Mouse (Mus musculus) intestine, postnatal 0 days (tissue): ENCODE measurements around the gene Tor1b. TPM values are rescaled to one million over a fixed set of nuclear protein-coding genes. Genes with fewer than 3 reads are reported as not detected.
"Not testable (repeated sequence)": the region's sequence is repeated elsewhere in the genome, so short reads cannot be mapped to it uniquely, and the experiment has no call there.

Source experiments
- ATAC-seq: fragments of 200-750 bp; cut with Nextera tagmentation; 2 replicates; pipeline ENCODE4 v1.8.0; 2017; ENCODE audit warnings: mild to moderate bottlenecking, moderate TSS enrichment, moderate library complexity
- H3K27ac ChIP-seq: fragments of 300-500 bp; sonication (generic); 2 replicates; pipeline ENCODE4 v1.5.1; 2014; ENCODE audit warnings: mild to moderate bottlenecking, low read depth, low read length, moderate library complexity
- H3K27me3 ChIP-seq: fragments of 300-500 bp; sonication (generic); replicated peaks from 2 replicates; pipeline ENCODE4 v1.6.1; 2014; ENCODE audit warnings: low read length, mixed read lengths; ENCODE audit not compliant: control insufficient read depth, insufficient read depth
- H3K36me3 ChIP-seq: fragments of 300-500 bp; sonication (generic); 2 replicates; pipeline ENCODE4 v1.6.1; 2014; ENCODE audit warnings: mild to moderate bottlenecking, moderate library complexity; ENCODE audit not compliant: control insufficient read depth, insufficient read depth
- H3K4me1 ChIP-seq: fragments of 300-500 bp; sonication (generic); replicated peaks from 2 replicates; pipeline ENCODE4 v1.6.1; 2014; ENCODE audit warnings: antibody characterized with exemption, low read length, mixed read lengths; ENCODE audit not compliant: control insufficient read depth, insufficient read depth
- H3K4me2 ChIP-seq: fragments of 300-500 bp; sonication (generic); replicated peaks from 2 replicates; pipeline ENCODE4 v1.6.1; 2014; ENCODE audit warnings: low read depth, mild to moderate bottlenecking, moderate library complexity
- H3K4me3 ChIP-seq: fragments of 300-500 bp; sonication (generic); 2 replicates; pipeline ENCODE4 v1.5.1; 2014; ENCODE audit warnings: low read depth, low read length
- H3K9ac ChIP-seq: fragments of 300-500 bp; sonication (generic); 2 replicates; pipeline ENCODE4 v1.6.1; 2014; ENCODE audit warnings: mild to moderate bottlenecking, low read depth, low read length
- H3K9me3 ChIP-seq: fragments of 300-500 bp; sonication (generic); 2 replicates; pipeline ENCODE4 v1.6.1; 2016; ENCODE audit warnings: mixed run types; ENCODE audit not compliant: control insufficient read depth
- CTCF ChIP-seq: sonication (generic); IDR thresholded peaks from 2 replicates; pipeline ENCODE4 v1.5.1; 2016; ENCODE audit warnings: low read depth, mild to moderate bottlenecking, control low read depth, antibody characterized with exemption, moderate library complexity
- WGBS: fragments of 180-500 bp; shearing (Covaris S2); extraction: QIAGEN DNeasy Blood & Tissue Kit; methylation state at CpG from one replicate; pipeline ENCODE4 v1.1.7; 2014; 5-methylcytosine and 5-hydroxymethylcytosine counted together
- polyA plus RNA-seq: library from polyadenylated mRNA; unstranded; fragments of >200 nt; fragmentation: Nextera tagmentation; extraction: Ambion mirVana; gene quantifications from 2 replicates; pipeline ENCODE4 v1.2.1, GENCODE M21; 2015

The Tor1b gene
- polyA plus RNA-seq, 1 experiment from 2014 or later, result 13.3 TPM

DNA sequence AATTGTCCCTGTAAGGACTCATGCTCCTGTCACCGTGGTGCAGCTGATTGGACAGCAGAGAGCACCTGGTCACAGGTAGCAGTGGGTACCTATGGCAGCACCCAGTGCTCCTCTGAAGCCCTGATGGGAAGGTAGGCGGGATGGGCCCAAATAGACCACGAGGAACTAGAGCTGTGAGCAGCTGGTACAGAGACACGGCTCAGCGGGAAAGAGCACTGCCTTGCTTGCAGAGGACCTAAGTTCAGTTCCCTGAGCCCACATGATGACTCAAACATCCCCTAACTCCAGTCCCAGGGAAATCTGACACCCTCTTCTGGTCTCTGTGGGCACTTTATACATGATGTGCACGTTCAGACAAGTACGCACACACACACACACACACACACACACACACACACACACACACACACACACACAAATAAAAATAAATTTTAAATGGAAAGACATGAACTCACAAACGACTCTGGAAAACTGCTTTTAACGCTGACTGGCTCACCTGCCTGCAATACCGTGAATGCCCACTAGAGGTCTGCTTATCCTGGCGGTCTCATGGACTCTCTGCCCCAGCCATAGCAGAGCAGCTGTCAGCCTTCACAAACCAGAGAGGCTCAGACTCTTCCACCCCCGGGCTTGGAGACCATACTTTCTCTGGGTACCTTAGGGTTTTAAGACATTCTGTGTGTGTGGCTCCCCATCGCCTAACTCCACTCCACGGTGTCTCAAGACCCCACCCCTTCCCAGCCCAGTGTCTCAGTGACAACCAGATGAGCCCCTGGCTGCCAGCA lies 24.7 kb upstream of the Tor1b start:
- WGBS, result 24% methylated on average over 14 of the region's 14 CpGs
- H3K4me2 ChIP-seq, result no peak overlapping the region
- no peaks in the 10 kb centered on the region for H3K9me3 ChIP-seq
- no peak for ATAC-seq
- no peak overlapping the region for H3K4me3 ChIP-seq
- TF ChIP-seq CTCF, result peak; percentile 89
- no peak overlapping the region for H3K9ac ChIP-seq
- H3K4me1 ChIP-seq, result 0 out of 2 replicates have a peak, but pooled peaks cover 4% of the 10 kb centered on the region
- H3K27me3 ChIP-seq, result peaks cover 7% of the 10 kb centered on the region; the same call in 1 of the 2 replicates
- no peaks in the 10 kb centered on the region for H3K36me3 ChIP-seq
- H3K27ac ChIP-seq, result peak overlapping the region; percentile 35; the same call in 1 of the 2 replicates

DNA sequence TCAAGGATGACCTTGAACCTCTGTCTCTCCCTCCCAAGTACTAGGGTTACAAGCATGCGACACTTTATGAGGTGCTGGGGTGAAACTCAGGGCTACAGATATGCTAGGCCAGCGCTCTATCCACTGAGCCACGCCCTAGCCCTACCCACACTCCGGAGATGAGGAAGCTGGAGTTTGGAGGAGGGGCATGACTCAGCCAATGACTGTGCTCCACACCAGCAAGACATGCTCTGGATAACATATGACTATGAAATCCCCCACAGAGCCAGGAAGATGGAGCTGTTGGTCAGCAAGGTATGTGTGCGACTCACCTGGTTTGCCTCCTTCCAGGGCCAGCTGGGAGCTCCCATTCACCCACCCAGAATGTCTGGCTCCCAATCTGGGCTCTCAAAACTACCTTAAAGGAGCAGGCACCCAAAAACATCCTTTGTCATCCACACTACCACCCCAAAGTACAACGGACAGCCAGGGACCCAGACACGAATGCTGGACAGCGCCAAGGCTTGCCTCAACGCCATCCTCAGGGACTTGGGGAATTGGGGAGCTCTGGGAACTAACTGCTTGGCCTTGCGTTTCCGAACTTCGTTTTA lies 23.8 kb upstream of the Tor1b start:
- WGBS, result 22% methylated on average over 12 of the region's 12 CpGs
- H3K27ac ChIP-seq, result peak overlapping the region; percentile 35

DNA sequence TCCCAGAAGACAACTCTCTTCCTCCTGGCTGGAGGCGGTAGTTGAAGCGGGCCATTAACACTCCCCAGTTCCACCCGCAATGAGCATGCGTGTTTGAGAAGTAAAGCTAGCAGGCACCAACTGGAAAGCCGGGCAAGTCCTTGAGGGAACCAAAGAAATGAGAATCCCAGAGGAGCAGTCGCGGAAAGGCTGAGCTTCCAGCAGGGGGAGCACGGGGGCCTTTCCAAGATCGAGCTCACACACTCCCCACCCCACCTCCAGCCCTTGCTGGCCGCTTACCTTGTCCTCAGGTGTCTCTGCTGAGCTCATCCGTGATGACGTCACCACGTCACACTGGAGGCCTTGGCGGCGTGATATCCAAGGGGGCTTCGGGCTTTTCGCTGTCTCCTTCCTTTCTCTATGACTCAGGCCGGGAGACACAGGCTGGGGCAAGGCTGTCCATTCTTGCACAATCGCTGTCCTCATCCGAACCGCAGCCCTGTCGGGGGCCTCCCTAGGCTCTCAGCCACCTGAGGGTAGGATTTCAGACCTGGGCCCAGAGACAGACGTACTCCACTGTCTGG lies 23.2 kb upstream of the Tor1b start, which contains the start of gene Ptges:
Gene Ptges (minus strand): TSS at position 381 of the 563 bp plus-strand sequence.
- no peaks in the 10 kb centered on the region for H3K36me3 ChIP-seq
- no peaks in the 10 kb centered on the region for H3K27me3 ChIP-seq
- peak within 1 kb of the TSS; percentile 35 for H3K27ac ChIP-seq
- H3K4me1 ChIP-seq, result 0 out of 2 replicates have a peak, but pooled peaks cover 4% of the 10 kb centered on the region
- peak within 1 kb of the TSS; percentile 26 for H3K9ac ChIP-seq
- ATAC-seq, result peak; percentile 55
- peak; percentile 84 for TF ChIP-seq CTCF
- H3K4me2 ChIP-seq, result peak within 1 kb of the TSS; percentile 72
- H3K4me3 ChIP-seq, result peak within 1 kb of the TSS; percentile 23
- H3K9me3 ChIP-seq, result no peaks in the 10 kb centered on the region
- WGBS, result under 1% methylated on average over 23 of the region's 23 CpGs

More for the DNA sequence above, 23.8 kb upstream of the Tor1b start:
- peak overlapping the region; percentile 26; the same call in 1 of the 2 replicates for H3K9ac ChIP-seq
- peaks cover 3% of the 10 kb centered on the region; the same call in 1 of the 2 replicates for H3K27me3 ChIP-seq
- ATAC-seq, result peak; percentile 48
- no peak for TF ChIP-seq CTCF
- H3K4me1 ChIP-seq, result 0 out of 2 replicates have a peak, but pooled peaks cover 4% of the 10 kb centered on the region
- H3K9me3 ChIP-seq, result no peaks in the 10 kb centered on the region
- H3K4me2 ChIP-seq, result peak overlapping the region; percentile 72
- H3K4me3 ChIP-seq, result peak overlapping the region; percentile 23
- no peaks in the 10 kb centered on the region for H3K36me3 ChIP-seq

DNA sequence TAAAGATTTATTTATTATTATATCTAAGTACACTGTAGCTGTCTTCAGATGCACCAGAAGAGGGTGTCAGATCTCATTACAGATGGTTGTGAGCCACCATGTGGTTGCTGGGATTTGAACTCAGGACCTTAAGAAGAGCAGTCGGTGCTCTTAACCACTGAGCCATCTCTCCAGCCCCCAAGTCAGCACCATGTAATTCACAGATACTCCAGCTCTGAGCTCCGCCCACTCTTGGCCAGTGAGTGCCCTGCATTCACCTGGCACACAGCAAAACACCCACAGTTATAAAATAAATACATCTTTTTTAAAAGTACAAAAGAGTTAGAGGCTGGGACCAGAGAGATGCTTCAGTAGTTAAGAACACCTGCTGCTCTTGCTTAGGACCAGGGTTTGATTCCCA lies 21.9 kb upstream of the Tor1b start:
- ATAC-seq, H3K27ac ChIP-seq, H3K9me3 ChIP-seq, H3K4me2 ChIP-seq, H3K36me3 ChIP-seq, H3K4me3 ChIP-seq, H3K4me1 ChIP-seq, H3K9ac ChIP-seq, H3K27me3 ChIP-seq: not testable (repeated sequence)
- WGBS, result 92% methylated on average over 2 of the region's 2 CpGs

DNA sequence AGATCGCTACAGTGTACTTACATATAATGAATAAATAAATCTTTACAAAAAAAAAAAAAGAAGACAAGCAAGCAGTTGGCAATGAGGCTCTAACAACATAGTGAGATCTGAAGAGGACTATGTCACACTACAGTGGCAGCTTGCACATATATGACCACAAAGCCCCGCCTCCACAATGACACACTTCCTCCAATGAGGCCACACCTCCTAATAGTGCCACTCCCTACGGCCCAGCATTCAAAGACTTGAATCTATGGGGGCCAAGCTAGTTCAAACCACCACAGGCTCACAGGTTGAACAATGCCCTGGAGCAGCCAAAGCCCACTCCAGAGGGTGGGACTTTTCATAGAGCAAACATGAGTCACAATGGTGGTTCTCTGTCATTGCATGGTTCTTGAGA lies 20.8 kb upstream of the Tor1b start:
- H3K9ac ChIP-seq, result no peak overlapping the region
- no peaks in the 10 kb centered on the region for H3K36me3 ChIP-seq
- no peaks in the 10 kb centered on the region for H3K27me3 ChIP-seq
- ATAC-seq, result no peak
- 0 out of 2 replicates have a peak, but pooled peaks cover 4% of the 10 kb centered on the region for H3K4me1 ChIP-seq
- TF ChIP-seq CTCF, result no peak
- no peak overlapping the region for H3K4me2 ChIP-seq
- WGBS, result 80% methylated on average over 3 of the region's 3 CpGs
- no peak overlapping the region for H3K4me3 ChIP-seq
- H3K27ac ChIP-seq, result no peak overlapping the region
- no peaks in the 10 kb centered on the region for H3K9me3 ChIP-seq

DNA sequence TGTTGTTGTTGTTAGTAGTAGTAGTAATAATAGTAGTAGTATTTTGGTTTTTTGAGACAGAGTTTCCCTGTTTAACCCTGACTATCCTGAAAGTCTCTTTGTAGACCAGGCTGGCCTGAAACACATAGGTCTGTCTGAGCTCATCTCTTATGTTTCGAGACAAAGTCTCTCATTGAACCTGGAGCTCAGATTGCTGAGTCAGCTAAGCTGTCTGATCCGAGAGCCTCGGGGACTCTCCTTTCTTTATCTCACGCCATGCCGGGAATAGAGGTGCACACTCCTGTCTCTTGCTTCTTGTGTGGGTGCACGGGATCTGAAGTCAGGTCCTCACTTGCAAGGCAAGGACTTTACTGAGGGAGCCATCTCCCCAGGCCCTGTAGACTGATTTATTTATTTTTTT lies 19.7 kb upstream of the Tor1b start:
- Histone ChIP-seq H3K4me3 (no peak overlapping the region), H3K4me1 (0 out of 2 replicates have a peak, but pooled peaks cover 4% of the 10 kb centered on the region), H3K4me2 (no peak overlapping the region), H3K27me3 (no peaks in the 10 kb centered on the region), H3K9me3 (no peaks in the 10 kb centered on the region), H3K36me3 (no peaks in the 10 kb centered on the region), H3K27ac (no peak overlapping the region), H3K9ac (no peak overlapping the region)
- ATAC-seq, result no peak
- TF ChIP-seq CTCF, result no peak
- 75% methylated on average over 6 of the region's 6 CpGs for WGBS
